Mouse (Mus musculus) bone marrow, adult 2 months (tissue): ENCODE measurements around the gene Map1s. TPM values are rescaled to one million over a fixed set of nuclear protein-coding genes. Genes with fewer than 3 reads are reported as not detected.

Experiments used
- H3K27ac ChIP-seq: fragments of 200-500 bp; 2 replicates; pipeline ENCODE4 v1.5.1; 2012; ENCODE audit warnings: low read depth, mild to moderate bottlenecking, control low read depth, inconsistent platforms, low read length; ENCODE audit not compliant: control insufficient read depth, poor library complexity, insufficient read depth
- H3K4me1 ChIP-seq: fragments of 200-500 bp; 2 replicates; pipeline ENCODE4 v1.6.1; 2011; ENCODE audit warnings: low read length; ENCODE audit not compliant: control insufficient read depth, insufficient read depth
- H3K4me3 ChIP-seq: fragments of 200-500 bp; replicated peaks from 2 replicates; pipeline ENCODE3; 2011; ENCODE audit warnings: mild to moderate bottlenecking, low read depth, low read length, control low read depth; ENCODE audit not compliant: control insufficient read depth
- CTCF ChIP-seq: fragments of 200-500 bp; IDR thresholded peaks from 2 replicates; pipeline ENCODE4 v1.5.1; 2011; ENCODE audit warnings: low read length, control low read depth; ENCODE audit not compliant: control insufficient read depth, insufficient read depth
- POLR2A ChIP-seq: fragments of 200-500 bp; IDR thresholded peaks from 2 replicates; pipeline ENCODE4 v1.6.1; 2011; ENCODE audit warnings: low read depth, mild to moderate bottlenecking, control low read depth, low read length, borderline replicate concordance; ENCODE audit not compliant: control insufficient read depth
- WGBS: fragments of 180-500 bp; shearing (Covaris S2); methylation state at CpG from one replicate; pipeline ENCODE4 v1.1.7; 2018; 5-methylcytosine and 5-hydroxymethylcytosine counted together
- polyA plus RNA-seq: library from polyadenylated mRNA; stranded (reverse); fragments of >200 nt; gene quantifications from 2 replicates; pipeline ENCODE4 v1.2.4, GENCODE M21; 2011; ENCODE audit warnings: low replicate concordance; ENCODE audit not compliant: missing spikeins, insufficient read depth, insufficient read length

Map1s gene
- polyA plus RNA-seq, 1 experiment, result 18.9 TPM

- peak within 1 kb of the TSS; percentile 62 for H3K4me3 ChIP-seq
- TF ChIP-seq CTCF (peak; percentile 82), POLR2A (peak; percentile 46; the same call in 1 of the 2 replicates)
- WGBS, result 2% methylated on average over 46 of the region's 46 CpGs
- peak within 1 kb of the TSS; percentile 77 for H3K27ac ChIP-seq
- no peaks in the 10 kb centered on the region; the same call in 1 of the 2 replicates for H3K4me1 ChIP-seq
These were observed 32.3 kb upstream of the Map1s start, which contains the start of gene Ccdc124 for GRCm38 (mm10) chr8:70873364-70873985. Ccdc124 (minus strand) TSS chr8:70873935.

GRCm38 (mm10) chr8:70874441-70874840, 31.3 kb upstream of the Map1s start:
- Histone ChIP-seq H3K27ac (no peak overlapping the region), H3K4me1 (no peaks in the 10 kb centered on the region; the same call in 1 of the 2 replicates), H3K4me3 (no peak overlapping the region)
- TF ChIP-seq CTCF (no peak), POLR2A (no peak)
- 90% methylated on average over 13 of the region's 13 CpGs for WGBS

GRCm38 (mm10) chr8:70876382-70876781, 29.4 kb upstream of the Map1s start:
- 74% methylated on average over 4 of the region's 4 CpGs for WGBS
- TF ChIP-seq POLR2A (no peak), CTCF (no peak)
- H3K27ac ChIP-seq, result no peak overlapping the region
- H3K4me3 ChIP-seq, result no peak overlapping the region
- no peaks in the 10 kb centered on the region; the same call in 1 of the 2 replicates for H3K4me1 ChIP-seq

- no peak for TF ChIP-seq CTCF
- no peak for TF ChIP-seq POLR2A
- Histone ChIP-seq H3K4me1 (no peaks in the 10 kb centered on the region), H3K4me3 (no peak overlapping the region), H3K27ac (no peak overlapping the region)
- 66% methylated on average over 2 of the region's 2 CpGs for WGBS
These were observed 27.6 kb upstream of the Map1s start for GRCm38 (mm10) chr8:70878178-70878577.

GRCm38 (mm10) chr8:70879500-70879899, 26.2 kb upstream of the Map1s start:
- no peak overlapping the region for H3K27ac ChIP-seq
- TF ChIP-seq POLR2A, result no peak
- TF ChIP-seq CTCF, result no peak
- H3K4me1 ChIP-seq, result no peaks in the 10 kb centered on the region
- 74% methylated on average over 4 of the region's 4 CpGs for WGBS
- no peak overlapping the region for H3K4me3 ChIP-seq

GRCm38 (mm10) chr8:70880126-70880525, 25.6 kb upstream of the Map1s start:
- 3% methylated on average over 4 of the region's 4 CpGs for WGBS
- no peak overlapping the region for H3K27ac ChIP-seq
- H3K4me3 ChIP-seq, result no peak overlapping the region
- H3K4me1 ChIP-seq, result no peaks in the 10 kb centered on the region
- TF ChIP-seq POLR2A (no peak), CTCF (no peak)

GRCm38 (mm10) chr8:70880546-70880945, 25.2 kb upstream of the Map1s start:
- Histone ChIP-seq H3K4me1 (no peaks in the 10 kb centered on the region), H3K27ac (no peak overlapping the region), H3K4me3 (no peak overlapping the region)
- 45% methylated on average over 11 of the region's 11 CpGs for WGBS
- TF ChIP-seq POLR2A, result no peak
- TF ChIP-seq CTCF, result no peak

- H3K27ac ChIP-seq, result no peak overlapping the region
- no peak overlapping the region for H3K4me3 ChIP-seq
- no peaks in the 10 kb centered on the region for H3K4me1 ChIP-seq
- 56% methylated on average over 4 of the region's 4 CpGs for WGBS
- no peak for TF ChIP-seq POLR2A
- TF ChIP-seq CTCF, result no peak
These were observed 21.5 kb upstream of the Map1s start for GRCm38 (mm10) chr8:70884186-70884585.
